Mouse (Mus musculus): ENCODE measurements around the gene Setd3. TPM values are rescaled to one million over a fixed set of nuclear protein-coding genes. Genes with fewer than 3 reads are reported as not detected.

The Setd3 gene
- polyA plus RNA-seq, 1 experiment from 2014 or later: 54.5 TPM

DNA sequence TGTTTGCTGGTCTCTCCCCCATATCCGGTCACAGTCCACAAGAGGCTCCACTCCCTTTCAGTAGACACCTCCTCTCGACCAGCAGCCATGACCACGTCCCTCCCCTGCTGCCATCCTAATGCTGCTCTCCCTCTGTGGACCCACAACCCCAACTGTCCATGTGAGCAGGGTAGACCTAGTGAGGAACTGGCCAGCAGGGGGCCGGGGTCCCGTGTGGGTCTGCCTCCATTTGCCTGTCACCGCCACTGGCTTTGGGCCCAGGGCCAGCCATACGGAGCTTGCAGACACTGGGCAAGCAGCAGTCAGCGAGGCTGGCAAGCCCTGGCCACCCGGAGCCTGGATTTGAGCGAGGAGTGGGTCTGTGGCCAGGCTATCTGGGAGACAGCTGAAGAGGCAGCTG lies 42.1 kb upstream of the Setd3 start:
- Histone ChIP-seq H3K4me2 (replicated peaks; ENCODE audit: low read depth) (no peak overlapping the region), H3K36me3 (ENCODE audit: control insufficient read depth, insufficient read depth, low read length) (no peaks in the 10 kb centered on the region), H3K4me1 (replicated peaks; ENCODE audit: control insufficient read depth, insufficient read depth) (peaks cover 10% of the 10 kb centered on the region), H3K27me3 (ENCODE audit: control insufficient read depth, insufficient read depth, low read length) (no peaks in the 10 kb centered on the region), H3K9ac (ENCODE audit: low read length) (no peak overlapping the region), H3K27ac (replicated peaks) (no peak overlapping the region), H3K4me3 (ENCODE audit: low read depth, low read length) (no peak overlapping the region), H3K9me3 (ENCODE audit: control insufficient read depth, low read length) (no peaks in the 10 kb centered on the region)
- ATAC-seq (ENCODE audit: low FRiP score, low TSS enrichment) (no peak), DNase-seq (ENCODE audit: low spot score) (no peak)
- TF ChIP-seq CTCF (IDR thresholded peaks at IDR 0.05; ENCODE audit: low read depth): peak; percentile 60
- TF ChIP-seq EP300 (optimal IDR thresholded peaks at IDR 0.05): no peak
- 63% methylated on average over 10 of the region's 10 CpGs for WGBS

DNA sequence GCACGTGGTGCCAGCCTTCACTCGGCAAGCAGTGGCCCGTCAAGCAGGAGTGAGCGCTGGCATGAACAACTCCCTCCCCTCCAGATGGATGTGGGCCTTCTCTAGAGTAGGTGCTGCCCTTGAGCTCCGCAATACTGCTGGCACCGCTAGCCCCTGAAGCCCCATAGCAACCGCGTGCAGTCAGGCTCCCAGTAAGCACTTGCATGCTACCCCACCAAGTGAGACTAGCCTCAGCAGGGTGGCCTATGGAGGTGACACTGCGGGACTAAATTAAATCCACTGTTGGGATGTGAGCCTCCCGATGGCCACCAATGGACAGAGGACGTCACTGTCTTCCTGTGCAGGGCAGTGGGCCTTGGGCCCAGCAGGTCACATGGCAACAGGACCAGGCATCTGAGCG lies 41.5 kb upstream of the Setd3 start:
- Histone ChIP-seq H3K36me3 (ENCODE audit: control insufficient read depth, insufficient read depth, low read length) (no peaks in the 10 kb centered on the region), H3K27me3 (ENCODE audit: control insufficient read depth, insufficient read depth, low read length) (no peaks in the 10 kb centered on the region), H3K9ac (ENCODE audit: low read length) (no peak overlapping the region), H3K4me2 (replicated peaks; ENCODE audit: low read depth) (no peak overlapping the region), H3K4me3 (ENCODE audit: low read depth, low read length) (no peak overlapping the region), H3K27ac (replicated peaks) (no peak overlapping the region), H3K4me1 (replicated peaks; ENCODE audit: control insufficient read depth, insufficient read depth) (peaks cover 10% of the 10 kb centered on the region), H3K9me3 (ENCODE audit: control insufficient read depth, low read length) (no peaks in the 10 kb centered on the region)
- DNase-seq (ENCODE audit: low spot score): no peak
- 64% methylated on average over 12 of the region's 12 CpGs for WGBS
- TF ChIP-seq CTCF (IDR thresholded peaks at IDR 0.05; ENCODE audit: low read depth) (no peak), EP300 (optimal IDR thresholded peaks at IDR 0.05) (no peak)
- no peak for ATAC-seq (ENCODE audit: low FRiP score, low TSS enrichment)

DNA sequence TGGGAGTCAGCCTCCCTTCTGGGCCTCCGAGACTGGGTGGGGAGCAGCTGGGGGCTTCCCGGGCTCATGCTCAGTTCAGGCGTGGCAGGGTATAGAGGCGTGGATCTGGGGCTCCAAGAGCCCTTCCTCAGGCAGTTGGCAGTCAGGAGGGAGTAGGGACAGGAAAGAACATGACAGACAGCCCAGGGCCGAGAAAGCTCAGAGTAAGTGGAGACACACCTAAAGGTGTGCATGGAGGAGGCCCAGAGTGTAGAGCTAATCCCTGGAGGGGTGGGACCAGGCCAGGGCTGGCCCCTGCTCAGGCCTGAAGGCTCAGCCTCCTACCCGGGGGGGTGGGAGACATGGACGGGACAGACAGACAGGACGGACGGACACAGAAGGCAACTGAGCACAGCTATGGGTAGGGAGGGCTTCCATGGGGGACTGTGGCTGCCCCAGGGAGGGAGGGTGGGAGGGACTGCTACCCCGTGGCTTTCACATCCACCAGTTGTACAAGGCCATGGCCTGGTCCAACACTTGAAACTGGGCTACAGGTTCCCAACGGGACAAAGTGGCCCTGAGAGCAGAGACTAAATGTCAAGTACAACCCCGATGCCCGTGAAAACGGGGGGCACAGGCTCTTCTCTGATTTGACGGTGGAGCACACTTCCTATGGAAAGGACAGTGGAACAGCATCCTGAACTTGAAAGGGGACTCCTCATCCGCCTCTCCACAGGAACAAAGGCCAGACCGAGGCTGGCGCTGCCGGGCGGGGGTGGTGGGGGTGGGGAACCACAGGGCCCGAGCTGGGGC lies 40.9 kb upstream of the Setd3 start:
- DNase-seq (ENCODE audit: low spot score) (no peak), ATAC-seq (ENCODE audit: low FRiP score, low TSS enrichment) (0 out of 2 replicates have a peak, but pooled peaks have one; percentile 21)
- Histone ChIP-seq H3K4me2 (replicated peaks; ENCODE audit: low read depth) (peak overlapping the region; percentile 42), H3K36me3 (ENCODE audit: control insufficient read depth, insufficient read depth, low read length) (no peaks in the 10 kb centered on the region), H3K4me1 (replicated peaks; ENCODE audit: control insufficient read depth, insufficient read depth) (peaks cover 10% of the 10 kb centered on the region), H3K9me3 (ENCODE audit: control insufficient read depth, low read length) (no peaks in the 10 kb centered on the region), H3K27ac (replicated peaks) (peak overlapping the region; percentile 77), H3K27me3 (ENCODE audit: control insufficient read depth, insufficient read depth, low read length) (no peaks in the 10 kb centered on the region), H3K4me3 (ENCODE audit: low read depth, low read length) (no peak overlapping the region), H3K9ac (ENCODE audit: low read length) (no peak overlapping the region; the same call in 1 of the 2 replicates)
- TF ChIP-seq CTCF (IDR thresholded peaks at IDR 0.05; ENCODE audit: low read depth) (no peak), EP300 (optimal IDR thresholded peaks at IDR 0.05) (no peak)
- 49% methylated on average over 21 of the region's 21 CpGs for WGBS

DNA sequence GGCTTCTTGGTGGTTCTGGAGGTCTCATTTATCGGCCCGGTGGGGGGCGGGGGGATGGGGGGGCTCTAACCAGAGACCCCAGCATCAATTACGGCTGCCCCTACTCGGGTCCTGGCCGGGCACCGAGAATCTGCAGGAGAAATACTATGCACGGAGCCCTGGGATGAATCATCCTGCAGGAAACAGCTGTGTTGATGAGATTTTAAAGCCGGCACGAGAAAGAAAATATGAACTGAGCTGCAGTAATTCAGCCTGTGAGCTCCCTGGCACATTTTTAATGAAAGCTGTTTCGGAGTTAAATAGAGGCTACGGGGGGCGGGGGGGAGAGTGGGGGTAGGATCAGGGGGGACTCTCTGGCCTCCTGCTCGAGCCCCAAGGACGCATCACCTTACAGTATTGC lies 40.0 kb upstream of the Setd3 start:
- no peak for TF ChIP-seq CTCF (IDR thresholded peaks at IDR 0.05; ENCODE audit: low read depth)
- no peak for TF ChIP-seq EP300 (optimal IDR thresholded peaks at IDR 0.05)
- no peaks in the 10 kb centered on the region for H3K36me3 ChIP-seq (ENCODE audit: control insufficient read depth, insufficient read depth, low read length)
- peak overlapping the region; percentile 42 for H3K4me2 ChIP-seq (replicated peaks; ENCODE audit: low read depth)
- H3K4me3 ChIP-seq (ENCODE audit: low read depth, low read length): 0 out of 2 replicates have a peak overlapping the region, but pooled peaks have one; percentile 1
- DNase-seq (ENCODE audit: low spot score): no peak
- no peak for ATAC-seq (ENCODE audit: low FRiP score, low TSS enrichment)
- H3K27me3 ChIP-seq (ENCODE audit: control insufficient read depth, insufficient read depth, low read length): no peaks in the 10 kb centered on the region
- H3K9ac ChIP-seq (ENCODE audit: low read length): no peak overlapping the region
- H3K9me3 ChIP-seq (ENCODE audit: control insufficient read depth, low read length): no peaks in the 10 kb centered on the region
- peak overlapping the region; percentile 77 for H3K27ac ChIP-seq (replicated peaks)
- peaks cover 10% of the 10 kb centered on the region for H3K4me1 ChIP-seq (replicated peaks; ENCODE audit: control insufficient read depth, insufficient read depth)
- 19% methylated on average over 14 of the region's 15 CpGs for WGBS

DNA sequence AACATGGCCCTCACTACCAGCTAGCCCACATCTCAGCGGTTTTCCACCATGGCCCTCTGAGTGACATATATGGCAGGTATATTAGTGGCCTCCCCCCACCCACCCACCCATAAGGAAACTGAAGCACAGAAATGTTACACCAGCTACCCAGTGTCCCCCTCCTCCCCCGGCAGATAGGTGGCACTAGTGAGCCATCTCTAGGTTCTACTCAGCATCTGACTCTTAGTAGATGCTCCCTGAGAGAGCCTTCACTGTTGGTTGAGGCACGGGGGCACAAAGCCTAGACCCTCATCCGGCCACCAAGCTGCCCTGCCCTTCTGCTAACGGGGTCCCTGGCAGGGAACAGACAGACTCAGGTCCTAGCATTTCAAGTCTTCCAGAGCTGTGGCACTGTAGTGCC lies 38.5 kb upstream of the Setd3 start:
- H3K4me2 ChIP-seq (replicated peaks; ENCODE audit: low read depth): no peak overlapping the region
- H3K9ac ChIP-seq (ENCODE audit: low read length): no peak overlapping the region
- 74% methylated on average over 5 of the region's 5 CpGs for WGBS
- DNase-seq (ENCODE audit: low spot score) (peak; percentile 73), ATAC-seq (ENCODE audit: low FRiP score, low TSS enrichment) (peak; percentile 25; the same call in 1 of the 2 replicates)
- H3K9me3 ChIP-seq (ENCODE audit: control insufficient read depth, low read length): no peaks in the 10 kb centered on the region
- no peaks in the 10 kb centered on the region for H3K27me3 ChIP-seq (ENCODE audit: control insufficient read depth, insufficient read depth, low read length)
- peaks cover 10% of the 10 kb centered on the region for H3K4me1 ChIP-seq (replicated peaks; ENCODE audit: control insufficient read depth, insufficient read depth)
- no peak overlapping the region for H3K4me3 ChIP-seq (ENCODE audit: low read depth, low read length)
- no peak overlapping the region for H3K27ac ChIP-seq (replicated peaks)
- TF ChIP-seq EP300 (optimal IDR thresholded peaks at IDR 0.05) (no peak), CTCF (IDR thresholded peaks at IDR 0.05; ENCODE audit: low read depth) (peak; percentile 79)
- H3K36me3 ChIP-seq (ENCODE audit: control insufficient read depth, insufficient read depth, low read length): no peaks in the 10 kb centered on the region

Measured in stomach, postnatal 0 days (tissue).